Mouse (Mus musculus) stomach, postnatal 0 days (tissue): ENCODE data around the gene Siah2. TPM values are rescaled to one million over a fixed set of nuclear protein-coding genes. Genes with fewer than 3 reads are reported as not detected.

Experiments
- ATAC-seq: fragments of 200-750 bp; cut with Nextera tagmentation; 2 replicates; pipeline ENCODE4 v1.8.0; 2017; ENCODE audit not compliant: low FRiP score, low TSS enrichment
- DNase-seq: peaks from one replicate; pipeline ENCODE4 v3.0.0-alpha.2; 2016; ENCODE audit warnings: low spot score
- H3K27ac ChIP-seq: fragments of 300-500 bp; sonication (generic); replicated peaks from 2 replicates; pipeline ENCODE4 v1.5.1; 2014; ENCODE audit warnings: mild to moderate bottlenecking, control low read depth
- H3K27me3 ChIP-seq: fragments of 300-500 bp; sonication (generic); 2 replicates; pipeline ENCODE4 v1.6.1; 2014; ENCODE audit warnings: low read length; ENCODE audit not compliant: control insufficient read depth, insufficient read depth
- H3K36me3 ChIP-seq: fragments of 300-500 bp; sonication (generic); 2 replicates; pipeline ENCODE4 v1.6.1; 2014; ENCODE audit warnings: low read length, mixed read lengths; ENCODE audit not compliant: control insufficient read depth, insufficient read depth
- H3K4me1 ChIP-seq: fragments of 300-500 bp; sonication (generic); replicated peaks from 2 replicates; pipeline ENCODE4 v1.6.1; 2014; ENCODE audit warnings: antibody characterized with exemption; ENCODE audit not compliant: control insufficient read depth, insufficient read depth
- H3K4me2 ChIP-seq: fragments of 300-500 bp; sonication (generic); replicated peaks from 2 replicates; pipeline ENCODE4 v1.6.1; 2014; ENCODE audit warnings: low read depth, mild to moderate bottlenecking, control low read depth, moderate library complexity
- H3K4me3 ChIP-seq: fragments of 300-500 bp; sonication (generic); 2 replicates; pipeline ENCODE4 v1.5.1; 2014; ENCODE audit warnings: low read depth, low read length, control low read depth
- H3K9ac ChIP-seq: fragments of 300-500 bp; sonication (generic); 2 replicates; pipeline ENCODE4 v1.6.1; 2014; ENCODE audit warnings: mild to moderate bottlenecking, low read length, control low read depth, mixed read lengths
- H3K9me3 ChIP-seq: fragments of 300-500 bp; sonication (generic); 2 replicates; pipeline ENCODE4 v1.6.1; 2016; ENCODE audit warnings: low read length; ENCODE audit not compliant: control insufficient read depth
- CTCF ChIP-seq: IDR thresholded peaks from 2 replicates; pipeline ENCODE4 v1.5.1; 2016; ENCODE audit warnings: antibody characterized with exemption, low read depth, mild to moderate bottlenecking, moderate library complexity
- EP300 ChIP-seq: optimal IDR thresholded peaks from 2 replicates; pipeline ENCODE3; 2016; ENCODE audit warnings: antibody characterized with exemption
- WGBS: fragments of 180-500 bp; shearing (Covaris S2); extraction: QIAGEN DNeasy Blood & Tissue Kit; methylation state at CpG from one replicate; pipeline ENCODE4 v1.1.7; 2014; 5-methylcytosine and 5-hydroxymethylcytosine counted together
- polyA plus RNA-seq: library from polyadenylated mRNA; unstranded; fragments of >200 nt; fragmentation: Nextera tagmentation; extraction: Ambion mirVana; gene quantifications from 2 replicates; pipeline ENCODE4 v1.2.1, GENCODE M21; 2015

Gene Siah2
- polyA plus RNA-seq, 1 experiment from 2014 or later = 4.4 TPM

DNA sequence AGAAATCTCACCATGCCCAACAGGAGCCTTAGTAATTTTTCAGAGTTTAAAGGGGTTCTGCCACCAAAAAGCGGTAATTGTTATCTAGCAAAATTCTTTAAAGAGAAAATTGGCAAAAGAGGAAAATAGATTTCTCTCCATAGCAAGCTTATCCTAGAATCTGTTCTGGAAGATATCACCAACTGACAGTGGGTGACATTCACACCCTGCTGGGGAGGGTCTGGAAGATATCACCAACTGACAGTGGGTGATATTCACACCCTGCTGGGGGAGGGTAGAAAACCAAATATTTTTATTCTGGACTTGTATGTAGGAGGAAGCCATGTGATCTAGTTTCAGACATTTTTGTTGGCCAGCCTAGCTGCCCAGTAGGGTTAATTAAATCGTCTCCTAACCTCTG is 24.5 kb upstream of the Siah2 start:
- no peak overlapping the region for H3K9ac ChIP-seq
- H3K9me3 ChIP-seq = no peaks in the 10 kb centered on the region
- no peak overlapping the region for H3K4me2 ChIP-seq
- WGBS = 86% methylated on average over 2 of the region's 2 CpGs
- no peak overlapping the region for H3K4me3 ChIP-seq
- no peaks in the 10 kb centered on the region for H3K36me3 ChIP-seq
- no peak for ATAC-seq
- H3K27me3 ChIP-seq = no peaks in the 10 kb centered on the region
- no peaks in the 10 kb centered on the region for H3K4me1 ChIP-seq
- TF ChIP-seq EP300 = no peak
- TF ChIP-seq CTCF = no peak
- H3K27ac ChIP-seq = no peak overlapping the region
- DNase-seq = no peak

DNA sequence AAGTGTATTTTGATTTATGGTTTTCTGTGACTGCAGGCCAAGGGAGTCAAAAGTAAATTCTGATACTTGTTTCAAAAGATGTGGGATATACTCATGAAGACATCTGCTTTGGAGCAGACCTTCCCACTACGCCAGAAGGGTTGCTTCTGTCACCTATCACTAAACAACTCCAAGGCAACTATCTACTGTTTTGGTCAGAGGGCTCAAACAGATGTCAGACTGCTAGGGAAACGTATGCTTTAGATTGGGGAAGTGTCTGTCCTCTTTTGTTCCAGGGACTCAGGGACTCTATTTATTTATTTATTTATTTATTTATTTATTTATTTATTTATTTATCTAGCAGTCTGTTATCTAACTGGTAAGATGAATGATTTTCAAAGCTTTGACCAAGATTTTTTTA is 22.6 kb upstream of the Siah2 start:
- H3K27ac ChIP-seq = no peak overlapping the region
- H3K27me3 ChIP-seq = no peaks in the 10 kb centered on the region
- H3K9me3 ChIP-seq = no peaks in the 10 kb centered on the region
- H3K4me1 ChIP-seq = no peaks in the 10 kb centered on the region
- 70% methylated on average over 2 of the region's 2 CpGs for WGBS
- TF ChIP-seq EP300 (no peak), CTCF (no peak)
- no peaks in the 10 kb centered on the region for H3K36me3 ChIP-seq
- DNase-seq (no peak), ATAC-seq (no peak)
- H3K9ac ChIP-seq = no peak overlapping the region
- H3K4me2 ChIP-seq = no peak overlapping the region
- no peak overlapping the region for H3K4me3 ChIP-seq

DNA sequence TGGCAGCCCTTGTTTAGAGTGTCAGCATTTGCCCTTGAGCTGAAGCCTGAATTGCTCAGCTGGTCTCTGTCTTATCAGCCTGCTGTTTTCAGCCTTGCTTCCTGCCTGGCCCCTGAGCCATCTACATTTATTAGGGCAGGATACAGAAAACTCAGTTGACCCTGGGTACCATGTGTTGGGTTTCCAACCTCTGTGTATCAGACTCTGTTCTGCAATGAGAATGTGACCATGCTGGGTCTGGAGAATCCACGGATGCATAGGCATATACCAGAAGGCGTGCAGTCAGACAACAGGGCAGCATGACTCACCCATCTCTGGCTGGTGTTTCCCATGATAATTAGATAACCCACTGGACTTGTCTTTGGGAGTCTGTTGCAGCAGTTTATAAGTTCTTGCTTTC is 21.8 kb upstream of the Siah2 start:
- no peak overlapping the region for H3K9ac ChIP-seq
- DNase-seq (no peak), ATAC-seq (no peak)
- no peak overlapping the region for H3K4me2 ChIP-seq
- 73% methylated on average over 2 of the region's 2 CpGs for WGBS
- no peaks in the 10 kb centered on the region for H3K9me3 ChIP-seq
- H3K4me1 ChIP-seq = no peaks in the 10 kb centered on the region
- H3K27ac ChIP-seq = no peak overlapping the region
- H3K4me3 ChIP-seq = no peak overlapping the region
- TF ChIP-seq EP300 (no peak), CTCF (no peak)
- H3K36me3 ChIP-seq = no peaks in the 10 kb centered on the region
- no peaks in the 10 kb centered on the region for H3K27me3 ChIP-seq

- no peak overlapping the region for H3K4me2 ChIP-seq
- H3K9ac ChIP-seq = no peak overlapping the region
- H3K4me1 ChIP-seq = no peaks in the 10 kb centered on the region
- no peak overlapping the region for H3K4me3 ChIP-seq
- no peaks in the 10 kb centered on the region for H3K36me3 ChIP-seq
- WGBS = 73% methylated on average over 4 of the region's 4 CpGs
- TF ChIP-seq EP300 = no peak
- TF ChIP-seq CTCF = no peak
- H3K9me3 ChIP-seq = no peaks in the 10 kb centered on the region
- ATAC-seq (peak; percentile 57), DNase-seq (no peak)
- H3K27me3 ChIP-seq = no peaks in the 10 kb centered on the region
- H3K27ac ChIP-seq = no peak overlapping the region
Measured at GRCm38 (mm10) chr3:58713191-58713590, 21.0 kb upstream of the Siah2 start.

DNA sequence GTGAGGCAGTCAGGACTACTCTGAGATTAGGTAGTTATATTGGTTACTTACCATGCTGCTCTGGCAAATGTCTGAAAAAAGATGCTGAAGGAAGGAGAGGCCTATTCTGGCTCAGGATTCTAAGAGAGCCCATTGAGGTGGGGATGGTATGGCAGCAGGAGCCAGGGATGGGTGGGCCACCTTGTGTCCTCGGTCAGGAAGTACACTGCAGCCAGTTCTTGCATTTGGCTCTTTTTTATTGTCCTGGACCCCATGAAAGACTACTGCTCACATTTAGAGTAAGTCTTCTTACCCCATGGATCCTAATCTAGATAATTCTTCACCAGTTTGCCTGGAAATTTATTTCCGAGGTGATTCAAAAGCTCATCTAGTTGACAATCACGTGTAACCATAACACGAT is 12.3 kb upstream of the Siah2 start:
- no peak overlapping the region for H3K27ac ChIP-seq
- H3K9me3 ChIP-seq = no peaks in the 10 kb centered on the region
- WGBS = 75% methylated on average over 4 of the region's 4 CpGs
- no peaks in the 10 kb centered on the region for H3K36me3 ChIP-seq
- no peaks in the 10 kb centered on the region for H3K4me1 ChIP-seq
- H3K4me2 ChIP-seq = no peak overlapping the region
- no peak for TF ChIP-seq CTCF
- TF ChIP-seq EP300 = no peak
- no peak for DNase-seq
- H3K9ac ChIP-seq = no peak overlapping the region
- no peak for ATAC-seq
- H3K4me3 ChIP-seq = no peak overlapping the region
- no peaks in the 10 kb centered on the region for H3K27me3 ChIP-seq

DNA sequence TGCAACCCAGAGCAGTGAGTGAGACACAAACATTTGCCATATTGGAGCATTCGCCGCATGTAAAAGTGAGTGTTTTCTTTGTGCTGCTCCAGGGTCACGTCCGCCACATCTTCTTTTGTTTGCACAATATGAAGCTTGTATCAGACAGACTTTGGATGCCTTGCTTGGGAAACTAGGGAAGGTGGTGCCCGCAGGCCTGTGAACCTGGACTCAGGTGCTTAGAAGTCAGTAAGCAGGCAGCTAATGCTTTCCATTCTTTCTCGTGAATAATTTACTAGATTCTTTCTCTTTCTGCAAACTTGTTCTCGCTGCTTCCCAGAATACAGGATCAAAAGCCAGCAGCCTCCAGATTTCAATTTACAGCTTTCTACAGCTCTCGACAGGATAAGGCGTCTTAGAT is 11.5 kb upstream of the Siah2 start:
- DNase-seq (no peak), ATAC-seq (no peak)
- Histone ChIP-seq H3K27ac (no peak overlapping the region), H3K36me3 (no peaks in the 10 kb centered on the region), H3K9ac (no peak overlapping the region), H3K27me3 (no peaks in the 10 kb centered on the region), H3K9me3 (no peaks in the 10 kb centered on the region), H3K4me1 (no peaks in the 10 kb centered on the region), H3K4me3 (no peak overlapping the region), H3K4me2 (no peak overlapping the region)
- 59% methylated on average over 9 of the region's 9 CpGs for WGBS
- no peak for TF ChIP-seq EP300
- no peak for TF ChIP-seq CTCF
